Comparison of ENCODE assay signal across 8 mouse cellular contexts in genomic region chr5:136987934-136988271, GRCm38 (mm10). TPM values are rescaled to one million over a fixed set of nuclear protein-coding genes. Genes with fewer than 3 reads are reported as not detected.
DNase-seq lines count a peak whose midpoint lies in the region; ATAC-seq and TF ChIP-seq lines count a peak whose summit lies in the region.

Gene Znhit1 (minus strand): TSS chr5:136988021.

- TF ChIP-seq CTCF in thymus, adult 2 months (IDR thresholded peaks at IDR 0.05; ENCODE audit: borderline replicate concordance, control insufficient read depth, extremely low read depth, insufficient read depth, low read length, poor library complexity): no peak
- TF ChIP-seq CTCF in cortical plate, adult 2 months (IDR thresholded peaks at IDR 0.05; ENCODE audit: extremely low read depth, insufficient read depth, low read length): no peak
- TF ChIP-seq CTCF in midbrain, postnatal 0 days (IDR thresholded peaks at IDR 0.05): no peak

- H3K4me3 ChIP-seq in thymus, adult 2 months (ENCODE audit: control insufficient read depth, insufficient read depth, low read length): peak within 1 kb of the TSS; percentile 82
- peak within 1 kb of the TSS; percentile 50 for H3K4me3 ChIP-seq in cortical plate, adult 2 months (ENCODE audit: insufficient read depth, low read length)
- H3K4me3 ChIP-seq in heart, embryonic 11.5 days (ENCODE audit: low read depth, low read length): peak within 1 kb of the TSS; percentile 82
- peak within 1 kb of the TSS; percentile 88 for H3K4me3 ChIP-seq in midbrain, postnatal 0 days (ENCODE audit: low read depth, low read length)

- DNase-seq in thymus, adult 2 months: no peak
- no peak for DNase-seq in thymus, adult 18-20 months
- no peak for DNase-seq in left cerebral cortex, adult 8-10 months (ENCODE audit: low spot score in 2 of 2)
- peak; percentile 26 for DNase-seq in midbrain, postnatal 0 days (ENCODE audit: low spot score)
- no peak for DNase-seq in T-cell, adult 2 months (ENCODE audit: low spot score)
- no peak for DNase-seq in ovary, postnatal 10 days (ENCODE audit: low spot score)

- no peak for ATAC-seq in heart, embryonic 11.5 days (replicated peaks; ENCODE audit: insufficient number of reproducible peaks, low FRiP score, low TSS enrichment)
- ATAC-seq in midbrain, postnatal 0 days (ENCODE audit: low FRiP score): no peak

- WGBS in thymus, adult 2 months: 4% methylated on average over 12 of the region's 12 CpGs
- 14% methylated on average over 12 of the region's 12 CpGs for WGBS in heart, embryonic 11.5 days (ENCODE audit: insufficient replicate concordance)
- WGBS in midbrain, postnatal 0 days: 4% methylated on average over 12 of the region's 12 CpGs

- peak within 1 kb of the TSS; percentile 98 for H3K4me2 ChIP-seq in heart, embryonic 11.5 days
- H3K4me2 ChIP-seq in midbrain, postnatal 0 days (ENCODE audit: low read depth, low read length, poor library complexity, severe bottlenecking): peak within 1 kb of the TSS; percentile 85

- H3K36me3 ChIP-seq in thymus, adult 2 months (ENCODE audit: control insufficient read depth, insufficient read depth, low read length): no peaks in the 10 kb centered on the region
- peaks cover 24% of the 10 kb centered on the region for H3K36me3 ChIP-seq in heart, embryonic 11.5 days (ENCODE audit: control insufficient read depth, insufficient read depth, low read length)
- H3K36me3 ChIP-seq in midbrain, postnatal 0 days (ENCODE audit: insufficient read depth, low read length): peaks cover 47% of the 10 kb centered on the region

- H3K4me1 ChIP-seq in thymus, adult 2 months (replicated peaks; ENCODE audit: control insufficient read depth, insufficient read depth, low read length): peaks cover 14% of the 10 kb centered on the region
- peaks cover 3% of the 10 kb centered on the region; the same call in 1 of the 2 replicates for H3K4me1 ChIP-seq in cortical plate, adult 2 months (ENCODE audit: control insufficient read depth, insufficient read depth, low read length)
- peaks cover 12% of the 10 kb centered on the region; the same call in 1 of the 2 replicates for H3K4me1 ChIP-seq in heart, embryonic 11.5 days (ENCODE audit: control insufficient read depth, insufficient read depth, low read length)
- peaks cover 10% of the 10 kb centered on the region; the same call in 1 of the 2 replicates for H3K4me1 ChIP-seq in midbrain, postnatal 0 days (ENCODE audit: insufficient read depth, low read length)

- no peak for TF ChIP-seq POLR2A in thymus, adult 2 months (IDR thresholded peaks at IDR 0.05; ENCODE audit: control insufficient read depth, extremely low read depth, insufficient read depth, low read length, poor library complexity)
- TF ChIP-seq POLR2A in cortical plate, adult 2 months (IDR thresholded peaks at IDR 0.05; ENCODE audit: extremely low read depth, insufficient read depth, low read length): no peak

- no peaks in the 10 kb centered on the region for H3K27me3 ChIP-seq in thymus, adult 2 months (ENCODE audit: control insufficient read depth, insufficient read depth, low read length)
- H3K27me3 ChIP-seq in heart, embryonic 11.5 days (ENCODE audit: control insufficient read depth, insufficient read depth, low read length): no peaks in the 10 kb centered on the region
- H3K27me3 ChIP-seq in midbrain, postnatal 0 days (ENCODE audit: insufficient read depth, low read length): no peaks in the 10 kb centered on the region

- no peak within 1 kb of the TSS for H3K27ac ChIP-seq in thymus, adult 2 months (ENCODE audit: control insufficient read depth, insufficient read depth, low read length)
- peak within 1 kb of the TSS; percentile 49 for H3K27ac ChIP-seq in cortical plate, adult 2 months (ENCODE audit: insufficient read depth, low read length)
- H3K27ac ChIP-seq in heart, embryonic 11.5 days (ENCODE audit: low read depth, low read length): peak within 1 kb of the TSS; percentile 94
- peak within 1 kb of the TSS; percentile 92 for H3K27ac ChIP-seq in midbrain, postnatal 0 days (ENCODE audit: low read depth, low read length)

- no peaks in the 10 kb centered on the region for H3K9me3 ChIP-seq in heart, embryonic 11.5 days (replicated peaks; ENCODE audit: control insufficient read depth, low read length)
- no peaks in the 10 kb centered on the region for H3K9me3 ChIP-seq in midbrain, postnatal 0 days (ENCODE audit: low read length)

- H3K9ac ChIP-seq in heart, embryonic 11.5 days (ENCODE audit: low read depth, low read length): peak within 1 kb of the TSS; percentile 85
- peak within 1 kb of the TSS; percentile 99 for H3K9ac ChIP-seq in midbrain, postnatal 0 days (replicated peaks; ENCODE audit: low read length, poor library complexity, severe bottlenecking)

RNA-seq across cellular contexts. Expression of gene Znhit1, which starts in this region (rescaled TPM):
- 72.2 and 79.5 TPM in 2 replicates for polyA plus RNA-seq in thymus, adult 2 months (2012; rRNA removed)
- 94.7 and 96.2 TPM in 2 replicates for polyA plus RNA-seq in cortical plate, adult 2 months (2012; rRNA removed)
- 92.4 and 92.9 TPM in 2 replicates for polyA plus RNA-seq in heart, embryonic 11.5 days (2014; fragmentation: Nextera tagmentation; extraction: Ambion mirVana)
- 10 to 100 TPM; 81.9 to 92.7 (median 85.8) TPM for total RNA-seq in left cerebral cortex, adult 8-10 months (2022)
- 85.4 and 100 TPM in 2 replicates for total RNA-seq in midbrain, postnatal 0 days (2014; rRNA removed)
- 153 and 176 TPM in 2 replicates for polyA plus RNA-seq in midbrain, postnatal 0 days (2015; fragmentation: Nextera tagmentation; extraction: Ambion mirVana)
